ENCODE assay signal across 8 mouse cellular contexts in the genomic region with DNA sequence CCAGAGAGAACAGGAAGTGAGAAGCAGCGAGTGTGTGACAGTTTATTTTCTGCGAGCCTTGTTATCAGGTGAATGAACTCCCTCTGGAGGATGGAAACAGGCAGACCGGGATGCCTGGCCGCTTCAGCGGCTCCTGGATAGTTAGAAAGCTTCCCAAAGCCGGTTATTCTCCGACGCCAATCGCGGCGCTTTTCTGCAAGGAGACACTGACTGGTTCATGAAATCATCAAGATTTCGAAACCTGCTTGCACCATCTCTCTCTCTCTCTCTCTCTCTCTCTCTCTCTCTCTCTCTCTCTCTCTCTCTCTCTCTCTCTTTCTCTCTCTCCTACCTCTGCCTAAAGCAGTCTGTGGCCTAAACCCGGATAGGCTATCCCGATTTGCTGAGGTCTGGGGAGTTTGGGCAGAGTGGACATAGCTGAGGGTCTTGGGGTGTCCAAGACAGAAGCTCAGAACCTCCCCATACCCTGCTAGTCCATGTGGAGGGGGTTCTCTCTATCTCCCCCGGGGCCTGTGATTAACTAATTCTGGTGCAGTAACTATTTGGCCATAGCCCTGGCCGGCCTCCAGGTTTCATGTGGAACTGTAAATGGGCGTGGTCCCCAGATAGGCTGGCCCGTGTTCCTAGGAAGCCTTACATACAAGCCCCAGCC. TPM values are rescaled to one million over a fixed set of nuclear protein-coding genes. Genes with fewer than 3 reads are reported as not detected.
DNase-seq lines count a peak whose midpoint lies in the region.

No protein-coding gene starts in this region.

- peak overlapping the region; percentile 47 for H3K4me3 ChIP-seq in forebrain, embryonic 10.5 days

- peaks cover 47% of the 10 kb centered on the region for H3K4me1 ChIP-seq in forebrain, embryonic 10.5 days

- peak overlapping the region; percentile 66 for H3K27ac ChIP-seq in forebrain, embryonic 10.5 days

- intact Hi-C loops in heart, postnatal 14 days (cut with DNase I): loop anchor here (2.0 kb wide), 1 partner anchor 38 kb away; no protein-coding TSS in a partner anchor

- no peaks in the 10 kb centered on the region for H3K36me3 ChIP-seq in forebrain, embryonic 10.5 days (replicated peaks)

- peak; percentile 35 to 58 for DNase-seq in CD8-positive naive resting alpha-beta T cell, adult 2 months (ENCODE audit: low read depth in 2 of 2, low spot score in 2 of 2)
- DNase-seq in adipocyte (ENCODE audit: low spot score): peak; percentile 95
- peak; percentile 47 for DNase-seq in forebrain, embryonic 10.5 days (ENCODE audit: extremely low spot score, low spot score)
- DNase-seq in heart, postnatal 14 days: peak; percentile 75 to 80
- peak; percentile 70 to 72 for DNase-seq in kidney, postnatal 36 days
- peak; percentile 88 for DNase-seq in lung, postnatal 36 days
- peak; percentile 67 for DNase-seq in ovary, postnatal 36 days (ENCODE audit: low spot score)
- DNase-seq in urinary bladder, postnatal 36 days (ENCODE audit: low spot score in 2 of 2): peak; percentile 60 to 83

- 14% methylated on average over 18 of the region's 18 CpGs for WGBS in forebrain, embryonic 10.5 days

- peaks cover 32% of the 10 kb centered on the region for H3K27me3 ChIP-seq in forebrain, embryonic 10.5 days (ENCODE audit: poor library complexity, severe bottlenecking)

- H3K9me3 ChIP-seq in forebrain, embryonic 10.5 days: no peaks in the 10 kb centered on the region

RNA-seq across cellular contexts. Expression of a gene that starts 7.3 kb away (rescaled TPM):
- polyA plus RNA-seq in forebrain, embryonic 10.5 days (2016; fragmentation: Nextera tagmentation; extraction: Ambion mirVana): 3.4 and 4.1 TPM in 2 replicates
- total RNA-seq in heart, postnatal 14 days (2021): 10 to 100 TPM; 14.3 to 17.1 TPM

Comparison
In these comparisons a context has a peak if more than half of its experiments do, and no peak if none do; other contexts are left out.
1. Peak in every context shown above with its lines: DNase-seq, H3K4me3 ChIP-seq and H3K27ac ChIP-seq.